Mouse (Mus musculus) embryonic stem cell, embryonic (primary cell): ENCODE measurements around the gene Akap2.

Source experiments
- CTCF ChIA-PET, 4 experiments: fragments of 300-600 bp in 2 of 4; fragments of 350-600 bp in 2 of 4; sonication (Branson Sonifier 250); formaldehyde crosslinking; loops; one replicate each; lab custom pipeline; 2022; ENCODE audit warnings: inconsistent platforms in 2 of 4; lab: Charles Lee
- POLR2A ChIA-PET, 4 experiments: fragments of 300-600 bp in 2 of 4; fragments of 350-600 bp in 2 of 4; sonication (Branson Sonifier 250); formaldehyde crosslinking; loops; one replicate each; lab custom pipeline; 2022; ENCODE audit warnings: antibody characterized with exemption in 4 of 4, inconsistent platforms in 1 of 4; lab: Charles Lee

Akap2 gene

DNA sequence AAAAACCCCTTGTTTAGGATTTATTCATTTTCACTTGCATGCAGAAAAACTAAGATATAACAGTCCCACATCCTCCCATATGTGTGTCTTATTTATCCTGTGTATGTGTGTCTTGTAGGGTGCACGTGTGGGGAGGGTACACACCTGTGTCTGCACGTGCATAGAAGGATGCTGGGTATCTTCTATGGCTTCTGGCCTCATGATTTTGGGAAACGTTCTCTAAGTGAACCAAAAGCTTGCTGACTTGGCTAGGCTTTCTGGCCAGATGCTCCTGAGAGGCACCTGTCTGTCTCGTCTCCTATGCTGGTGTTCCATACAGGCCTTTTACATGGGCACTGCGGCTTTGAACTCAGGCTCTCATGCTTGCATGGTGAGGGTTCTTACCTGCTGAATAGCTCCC, 105.2 kb downstream of the Akap2 start:
- CTCF ChIA-PET: interaction anchor here in 1 of 4 experiments (0.6 kb wide), 1 partner anchor 8 kb away, joined by 3 read pairs; no protein-coding TSS in a partner anchor
- POLR2A ChIA-PET: interaction anchor here in 3 of 4 experiments (0.7 to 5.9 kb wide), 6 partner anchors 8 to 134 kb away, joined by 3 to 30 read pairs (median 4); partner anchors contain the start of gene Txn1 (in 1 of the 3)

DNA sequence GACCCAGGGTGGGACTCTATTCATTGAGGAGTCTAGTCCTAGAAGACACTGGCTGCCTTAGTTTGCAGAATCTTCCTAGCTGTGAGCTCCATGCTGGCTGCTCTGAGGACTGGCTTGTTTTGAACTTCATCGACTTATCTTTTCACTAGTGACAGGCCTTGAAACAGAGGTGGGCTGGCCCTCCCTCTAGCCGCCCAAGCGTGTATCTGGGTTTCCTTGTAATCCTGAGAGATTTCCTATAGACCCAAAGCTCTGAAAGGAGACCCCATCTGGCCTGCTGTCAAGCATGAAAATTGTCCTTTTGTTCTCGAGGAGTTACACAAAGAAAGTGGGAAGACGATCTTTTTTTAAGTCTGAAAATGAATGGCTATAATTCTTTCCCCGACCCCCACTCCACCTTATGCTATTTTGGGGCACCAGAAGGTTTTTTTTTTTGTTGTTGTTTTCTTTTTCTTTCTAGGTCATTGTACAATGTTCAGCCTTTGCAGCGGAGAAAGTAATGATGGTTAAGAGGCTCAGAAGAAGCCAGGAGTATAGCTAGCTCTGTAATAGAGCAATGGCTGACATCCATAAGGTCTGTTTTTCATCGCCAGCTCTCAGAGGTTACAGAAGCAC, 107.3 kb downstream of the Akap2 start:
- ChIA-PET CTCF (interaction anchor here in 1 of 4 experiments (0.6 kb wide), 1 partner anchor 736 kb away, joined by 3 read pairs; no protein-coding TSS in a partner anchor), POLR2A (interaction anchor here in 2 of 4 experiments (0.7 to 5.9 kb wide), 4 partner anchors 9 to 59 kb away, joined by 3 to 30 read pairs (median 4); no protein-coding TSS in a partner anchor)

- POLR2A ChIA-PET: interaction anchor here in 2 of 4 experiments (0.5 to 1.4 kb wide), 4 partner anchors 8 to 57 kb away, joined by 3 to 6 read pairs (median 4); no protein-coding TSS in a partner anchor
- CTCF ChIA-PET: no interaction called here
Measured at GRCm38 (mm10) chr4:57826272-57826671, 108.8 kb downstream of the Akap2 start.

- POLR2A ChIA-PET: interaction anchor here in 2 of 4 experiments (0.8 to 1.4 kb wide), 8 partner anchors 16 to 154 kb away, joined by 3 to 4 read pairs (median 3); no protein-coding TSS in a partner anchor
- CTCF ChIA-PET: no interaction called here
Measured at GRCm38 (mm10) chr4:57829131-57829530, 111.7 kb downstream of the Akap2 start.

DNA sequence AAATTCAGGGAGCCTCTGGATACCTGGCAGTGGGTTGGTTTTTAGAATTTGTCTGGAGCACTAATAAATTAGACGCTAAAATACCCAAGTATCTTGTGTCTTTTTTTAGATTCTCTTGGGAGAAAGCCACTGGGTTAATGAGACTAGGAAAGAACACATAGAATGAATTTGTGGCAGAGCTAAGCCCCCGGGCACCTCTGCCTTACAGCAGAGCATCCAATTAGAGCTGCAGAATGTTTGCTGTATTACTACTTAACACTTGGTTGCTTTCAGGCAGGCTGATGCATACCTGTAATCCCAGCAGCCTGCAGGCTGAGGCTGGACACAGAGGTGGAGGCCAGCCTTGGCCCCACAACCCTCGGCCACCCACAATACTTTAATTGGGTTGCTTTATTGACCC, 112.3 kb downstream of the Akap2 start:
- ChIA-PET CTCF (interaction anchor here in 1 of 4 experiments (0.6 kb wide), 1 partner anchor 439 kb away, joined by 7 read pairs; no protein-coding TSS in a partner anchor), POLR2A (interaction anchor here in 1 of 4 experiments (0.6 to 1.5 kb wide), 6 partner anchors 8 to 126 kb away, joined by 3 to 8 read pairs (median 4); partner anchors contain the start of gene Txn1)

GRCm38 (mm10) chr4:57832318-57832717, 114.9 kb downstream of the Akap2 start:
- POLR2A ChIA-PET: interaction anchor here in 1 of 4 experiments (6.8 kb wide), 1 partner anchor 16 kb away, joined by 121 read pairs; no protein-coding TSS in a partner anchor
- CTCF ChIA-PET: interaction anchor here in 1 of 4 experiments (0.6 to 0.7 kb wide), 2 partner anchors 14 to 19 kb away, joined by 3 read pairs; no protein-coding TSS in a partner anchor

DNA sequence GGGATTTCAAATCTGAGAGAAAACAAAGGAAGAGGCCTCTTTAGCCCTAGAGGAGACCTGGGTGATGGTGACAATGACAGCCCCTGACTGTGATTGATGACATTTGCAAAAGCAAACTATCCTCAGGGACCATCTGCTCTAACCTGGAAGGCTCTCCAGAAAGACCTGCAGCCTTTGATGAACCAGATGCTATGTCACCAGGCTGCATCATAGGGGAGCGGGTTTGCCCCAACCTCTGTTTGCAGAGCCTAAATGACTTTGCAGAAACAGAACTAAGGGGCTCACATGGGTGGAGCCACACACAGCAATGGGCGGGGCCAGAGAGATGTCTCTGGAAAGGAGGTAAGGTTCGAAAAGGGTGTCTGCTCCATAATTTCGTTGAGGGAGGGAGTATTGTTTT, 115.6 kb downstream of the Akap2 start:
- CTCF ChIA-PET: interaction anchor here in 1 of 4 experiments (0.6 kb wide), 1 partner anchor 19 kb away, joined by 3 read pairs; no protein-coding TSS in a partner anchor
- POLR2A ChIA-PET: interaction anchor here in 2 of 4 experiments (1.7 to 6.8 kb wide), 2 partner anchors 13 to 15 kb away, joined by 41 to 121 read pairs; no protein-coding TSS in a partner anchor

- ChIA-PET POLR2A (interaction anchor here (0.6 to 6.8 kb wide), 49 partner anchors 8 to 556 kb away, joined by 3 to 121 read pairs (median 4); partner anchors contain the start of gene Txn1 (in 2 of the 4)), CTCF (interaction anchor here in 1 of 4 experiments (0.7 kb wide), 1 partner anchor 24 kb away, joined by 3 read pairs; no protein-coding TSS in a partner anchor)
Measured at GRCm38 (mm10) chr4:57834141-57834540, 116.7 kb downstream of the Akap2 start.

- CTCF ChIA-PET: interaction anchor here in 3 of 4 experiments (0.6 to 0.7 kb wide), 3 partner anchors 10 to 599 kb away, joined by 3 read pairs; no protein-coding TSS in a partner anchor
- POLR2A ChIA-PET: interaction anchor here in 3 of 4 experiments (1.0 to 6.8 kb wide), 6 partner anchors 10 to 24 kb away, joined by 3 to 121 read pairs (median 6); no protein-coding TSS in a partner anchor
Measured at GRCm38 (mm10) chr4:57837089-57837488, 119.6 kb downstream of the Akap2 start.

GRCm38 (mm10) chr4:57839343-57839742, 121.9 kb downstream of the Akap2 start:
- ChIA-PET CTCF (no interaction called here), POLR2A (interaction anchor here in 1 of 4 experiments (0.5 to 6.8 kb wide), 5 partner anchors 9 to 77 kb away, joined by 3 to 121 read pairs (median 3); no protein-coding TSS in a partner anchor)

DNA sequence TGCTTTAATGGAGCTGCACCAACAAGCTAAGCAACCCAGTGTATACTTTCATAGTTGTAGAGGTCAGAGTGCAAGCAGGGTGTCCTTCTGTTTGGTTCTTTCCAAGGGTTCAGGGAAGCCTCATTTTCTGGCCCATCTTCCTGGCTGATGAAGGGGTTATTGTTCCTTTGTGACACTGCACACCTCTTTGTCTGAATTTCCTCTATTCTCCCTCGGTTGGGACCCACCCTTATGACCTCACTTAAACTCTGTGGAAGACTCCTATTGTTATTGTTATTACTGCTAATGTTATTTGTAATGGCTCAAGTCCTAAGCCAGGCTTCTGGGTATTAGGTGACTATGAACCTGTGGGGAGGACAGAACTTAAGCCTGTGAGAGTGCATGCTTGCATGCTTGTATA, 124.5 kb downstream of the Akap2 start:
- ChIA-PET CTCF (interaction anchor here in 3 of 4 experiments (0.6 to 1.3 kb wide), 7 partner anchors 44 to 644 kb away, joined by 3 to 22 read pairs (median 4); no protein-coding TSS in a partner anchor), POLR2A (interaction anchor here (0.6 to 13.7 kb wide), 38 partner anchors 6 to 419 kb away, joined by 3 to 253 read pairs (median 5); partner anchors contain the start of gene Txn1 (in 2 of the 4))

- CTCF ChIA-PET: interaction anchor here in 1 of 4 experiments (0.8 kb wide), 1 partner anchor 169 kb away, joined by 4 read pairs; no protein-coding TSS in a partner anchor
- POLR2A ChIA-PET: interaction anchor here in 3 of 4 experiments (0.5 to 13.7 kb wide), 26 partner anchors 7 to 168 kb away, joined by 3 to 253 read pairs (median 4); partner anchors contain the start of gene Txn1 (in 1 of the 3)
Measured at GRCm38 (mm10) chr4:57842472-57843305, 125.2 kb downstream of the Akap2 start.

DNA sequence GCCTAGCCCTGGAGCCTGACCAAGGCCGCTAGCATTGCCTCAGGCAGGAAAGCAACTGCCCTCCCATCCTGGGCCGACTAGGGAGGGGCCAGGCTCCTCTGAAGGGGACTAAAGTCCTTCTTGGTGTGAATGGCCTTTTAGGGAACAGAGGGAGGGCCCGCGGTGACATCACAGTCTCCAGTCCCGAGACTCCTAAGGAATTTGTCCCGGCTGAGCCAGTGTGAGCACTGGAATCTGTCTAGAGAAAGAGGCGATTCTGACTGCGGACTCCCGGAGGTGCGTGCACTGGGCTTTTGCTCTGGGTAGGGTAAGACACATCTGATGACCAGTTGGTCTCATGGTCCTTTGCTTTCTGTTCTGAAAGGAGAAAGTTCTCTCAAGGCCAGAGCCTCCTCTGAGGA, 127.6 kb downstream of the Akap2 start:
- POLR2A ChIA-PET: interaction anchor here (0.5 to 13.7 kb wide), 31 partner anchors 8 to 347 kb away, joined by 3 to 253 read pairs (median 9); partner anchors contain the start of gene Txn1 (in 2 of the 4)
- CTCF ChIA-PET: interaction anchor here in 1 of 4 experiments (0.7 kb wide), 1 partner anchor 23 kb away, joined by 3 read pairs; no protein-coding TSS in a partner anchor

GRCm38 (mm10) chr4:57845541-57846210, 128.2 kb downstream of the Akap2 start:
- CTCF ChIA-PET: interaction anchor here (0.5 to 1.4 kb wide), 7 partner anchors 9 to 172 kb away, joined by 3 to 10 read pairs (median 4); no protein-coding TSS in a partner anchor

DNA sequence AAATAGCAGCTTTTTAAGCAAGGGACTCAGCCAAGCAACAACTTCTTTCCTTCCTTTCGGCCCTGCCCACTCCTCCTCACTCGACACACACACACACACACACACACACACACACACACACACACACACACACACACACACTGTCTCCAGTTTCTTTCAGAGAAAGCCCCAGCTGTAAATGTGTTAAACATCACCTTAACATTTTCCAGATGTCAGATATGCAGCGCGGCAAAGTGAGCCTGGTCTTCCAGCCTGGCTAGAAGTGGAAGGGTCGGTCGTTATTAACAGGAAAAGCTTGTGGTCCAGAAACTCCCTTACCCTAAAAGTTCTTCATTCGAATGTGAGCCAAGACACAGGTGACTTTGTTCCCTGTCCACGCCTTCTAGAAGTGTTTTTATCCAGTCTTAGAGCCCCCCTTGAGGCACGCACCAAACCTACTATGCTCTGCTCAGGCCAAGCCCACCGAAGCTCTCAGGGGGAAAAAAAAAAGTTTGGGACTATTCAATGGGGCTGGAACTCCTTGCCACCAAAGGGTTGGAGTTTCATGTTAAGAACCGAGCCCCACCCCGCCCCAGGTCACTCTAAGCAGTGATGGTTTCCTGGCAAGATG, 129.0 kb downstream of the Akap2 start:
- ChIA-PET CTCF (interaction anchor here (0.5 to 1.5 kb wide), 11 partner anchors 9 to 173 kb away, joined by 3 to 11 read pairs (median 3); no protein-coding TSS in a partner anchor), POLR2A (interaction anchor here (0.5 to 13.7 kb wide), 63 partner anchors 9 to 1351 kb away, joined by 3 to 253 read pairs (median 6); partner anchors contain the start of gene Txn1 (in 2 of the 4))

More at GRCm38 (mm10) chr4:57845541-57846210, 128.2 kb downstream of the Akap2 start:
- POLR2A ChIA-PET: interaction anchor here (0.6 to 13.7 kb wide), 60 partner anchors 8 to 923 kb away, joined by 3 to 253 read pairs (median 6); partner anchors contain the start of gene Txn1 (in 2 of the 4)

DNA sequence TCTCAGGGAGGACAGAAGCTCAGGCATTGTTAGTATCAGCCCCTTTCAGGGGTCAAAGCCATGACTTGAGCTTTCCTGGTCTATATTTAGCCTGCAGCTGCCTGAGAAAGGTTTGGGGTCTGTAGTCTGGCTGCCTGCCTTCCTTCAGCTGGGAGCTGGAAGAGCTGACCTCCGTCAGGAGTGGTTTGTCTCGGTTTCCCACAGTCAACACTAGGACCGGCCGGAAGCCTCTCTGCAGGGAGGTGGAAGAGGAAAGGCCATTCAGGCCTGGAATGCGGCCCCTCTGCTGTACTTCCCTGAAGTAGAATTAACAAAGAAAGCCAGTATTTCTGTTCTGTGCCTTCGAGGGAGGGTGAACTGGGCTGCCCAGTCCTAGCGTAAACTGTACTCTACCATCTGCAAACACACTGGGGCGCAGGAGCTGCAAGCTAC, 129.6 kb downstream of the Akap2 start:
- CTCF ChIA-PET: interaction anchor here (0.5 to 1.5 kb wide), 8 partner anchors 8 to 174 kb away, joined by 3 to 11 read pairs (median 3); no protein-coding TSS in a partner anchor
- POLR2A ChIA-PET: interaction anchor here (0.5 to 13.7 kb wide), 47 partner anchors 9 to 1351 kb away, joined by 3 to 253 read pairs (median 8); partner anchors contain the start of gene Txn1 (in 2 of the 4)
